Mouse (Mus musculus): ENCODE data around the gene Hpgd. TPM values are rescaled to one million over a fixed set of nuclear protein-coding genes. Genes with fewer than 3 reads are reported as not detected.

The Hpgd gene
- total and polyA plus RNA-seq, 3 experiments, result not detected

- ATAC-seq (ENCODE audit: extremely low read depth, insufficient number of reproducible peaks, low FRiP score, poor library complexity, severe bottlenecking), result no peak
- no peaks in the 10 kb centered on the region for H3K4me1 ChIP-seq (ENCODE audit: insufficient read depth, low read depth, low read length)
- no peak for DNase-seq (ENCODE audit: low spot score)
- no peaks in the 10 kb centered on the region for H3K27me3 ChIP-seq (ENCODE audit: insufficient read depth, low read length)
- H3K36me3 ChIP-seq (replicated peaks), result no peaks in the 10 kb centered on the region
- peaks cover 6% of the 10 kb centered on the region; the same call in 1 of the 2 replicates for H3K9me3 ChIP-seq (replicated peaks)
- TF ChIP-seq GATA2 (IDR thresholded peaks at IDR 0.05; ENCODE audit: borderline replicate concordance, low read depth, low read length) (no peak), CTCF (IDR thresholded peaks at IDR 0.05; ENCODE audit: low read depth, low read length) (no peak), POLR2AphosphoS5 (IDR thresholded peaks at IDR 0.05; ENCODE audit: insufficient replicate concordance, low read depth, low read length) (no peak), TAL1 (conservative IDR thresholded peaks at IDR 0.05; ENCODE audit: low read depth, low read length) (no peak), GATA1 (IDR thresholded peaks at IDR 0.05; ENCODE audit: borderline replicate concordance, low read length) (no peak)
- no peak overlapping the region for H3K4me3 ChIP-seq (ENCODE audit: low read depth, low read length)
Measured at GRCm38 (mm10) chr8:56275316-56275715, 19.1 kb upstream of the Hpgd start.

DNA sequence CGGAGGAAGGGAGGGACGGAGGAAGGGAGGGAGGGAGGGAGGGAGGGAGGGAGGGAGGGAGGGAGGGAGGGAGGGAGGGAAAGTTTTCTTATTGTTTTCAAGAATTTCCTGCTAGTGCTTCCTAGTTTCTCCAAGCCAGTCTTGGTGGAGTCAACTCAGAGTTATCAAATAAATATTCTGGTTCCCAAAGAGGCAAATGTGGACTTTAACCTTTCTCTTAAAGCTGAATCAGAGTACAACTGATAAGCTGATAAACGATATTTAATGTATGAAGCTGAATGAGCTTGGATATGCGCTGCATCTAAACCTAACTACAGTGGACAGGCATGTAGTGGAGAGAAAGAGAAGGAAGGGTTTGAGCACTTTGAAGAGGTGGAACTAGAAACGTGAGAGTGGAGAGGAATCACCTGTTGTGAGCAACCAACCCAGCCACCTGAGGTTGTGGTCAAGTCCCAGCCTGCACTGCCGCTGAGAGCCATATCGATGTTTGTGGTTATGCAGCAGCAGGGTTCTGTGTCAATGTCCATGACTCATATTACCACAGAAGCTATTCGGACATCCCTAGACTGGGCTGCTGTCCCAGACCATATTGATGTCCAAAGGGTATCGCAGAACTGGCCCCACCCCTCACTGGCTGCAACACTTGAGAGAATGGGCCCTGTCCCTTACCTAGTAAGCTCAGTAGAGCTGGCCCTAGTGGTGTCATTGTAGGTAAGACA lies 16.4 kb upstream of the Hpgd start:
- H3K4me3 ChIP-seq (ENCODE audit: low read depth, low read length), result no peak overlapping the region

GRCm38 (mm10) chr8:56278545-56279063 lies 15.8 kb upstream of the Hpgd start:
- H3K36me3 ChIP-seq (replicated peaks), result no peaks in the 10 kb centered on the region
- no peak for TF ChIP-seq TAL1 (conservative IDR thresholded peaks at IDR 0.05; ENCODE audit: low read depth, low read length)
- no peak for TF ChIP-seq POLR2AphosphoS5 (IDR thresholded peaks at IDR 0.05; ENCODE audit: insufficient replicate concordance, low read depth, low read length)
- TF ChIP-seq CTCF (IDR thresholded peaks at IDR 0.05; ENCODE audit: low read depth, low read length), result no peak
- no peak for TF ChIP-seq GATA1 (IDR thresholded peaks at IDR 0.05; ENCODE audit: borderline replicate concordance, low read length)
- no peak for TF ChIP-seq GATA2 (IDR thresholded peaks at IDR 0.05; ENCODE audit: borderline replicate concordance, low read depth, low read length)

More for the DNA sequence above, 16.4 kb upstream of the Hpgd start:
- DNase-seq (ENCODE audit: low spot score) (no peak), ATAC-seq (ENCODE audit: extremely low read depth, insufficient number of reproducible peaks, low FRiP score, poor library complexity, severe bottlenecking) (no peak)
- no peaks in the 10 kb centered on the region for H3K27me3 ChIP-seq (ENCODE audit: insufficient read depth, low read length)
- no peaks in the 10 kb centered on the region for H3K36me3 ChIP-seq (replicated peaks)
- peaks cover 6% of the 10 kb centered on the region; the same call in 1 of the 2 replicates for H3K9me3 ChIP-seq (replicated peaks)
- H3K4me1 ChIP-seq (ENCODE audit: insufficient read depth, low read depth, low read length), result no peaks in the 10 kb centered on the region
- no peak for TF ChIP-seq CTCF (IDR thresholded peaks at IDR 0.05; ENCODE audit: low read depth, low read length)
- no peak for TF ChIP-seq POLR2AphosphoS5 (IDR thresholded peaks at IDR 0.05; ENCODE audit: insufficient replicate concordance, low read depth, low read length)
- no peak for TF ChIP-seq TAL1 (conservative IDR thresholded peaks at IDR 0.05; ENCODE audit: low read depth, low read length)
- TF ChIP-seq GATA2 (IDR thresholded peaks at IDR 0.05; ENCODE audit: borderline replicate concordance, low read depth, low read length), result no peak
- no peak for TF ChIP-seq GATA1 (IDR thresholded peaks at IDR 0.05; ENCODE audit: borderline replicate concordance, low read length)

GRCm38 (mm10) chr8:56283936-56284335 lies 10.4 kb upstream of the Hpgd start:
- H3K4me1 ChIP-seq (ENCODE audit: insufficient read depth, low read depth, low read length), result no peaks in the 10 kb centered on the region
- TF ChIP-seq CTCF (IDR thresholded peaks at IDR 0.05; ENCODE audit: low read depth, low read length), result no peak
- TF ChIP-seq GATA2 (IDR thresholded peaks at IDR 0.05; ENCODE audit: borderline replicate concordance, low read depth, low read length), result no peak
- TF ChIP-seq POLR2AphosphoS5 (IDR thresholded peaks at IDR 0.05; ENCODE audit: insufficient replicate concordance, low read depth, low read length), result no peak
- TF ChIP-seq TAL1 (conservative IDR thresholded peaks at IDR 0.05; ENCODE audit: low read depth, low read length), result no peak
- no peak for TF ChIP-seq GATA1 (IDR thresholded peaks at IDR 0.05; ENCODE audit: borderline replicate concordance, low read length)
- H3K27me3 ChIP-seq (ENCODE audit: insufficient read depth, low read length), result no peaks in the 10 kb centered on the region
- no peaks in the 10 kb centered on the region for H3K36me3 ChIP-seq (replicated peaks)
- no peaks in the 10 kb centered on the region; the same call in 1 of the 2 replicates for H3K9me3 ChIP-seq (replicated peaks)
- DNase-seq (ENCODE audit: low spot score) (no peak), ATAC-seq (ENCODE audit: extremely low read depth, insufficient number of reproducible peaks, low FRiP score, poor library complexity, severe bottlenecking) (no peak)
- H3K4me3 ChIP-seq (ENCODE audit: low read depth, low read length), result no peak overlapping the region

More at GRCm38 (mm10) chr8:56278545-56279063, 15.8 kb upstream of the Hpgd start:
- peaks cover 6% of the 10 kb centered on the region for H3K9me3 ChIP-seq (replicated peaks)
- H3K4me3 ChIP-seq (ENCODE audit: low read depth, low read length), result no peak overlapping the region
- ATAC-seq (ENCODE audit: extremely low read depth, insufficient number of reproducible peaks, low FRiP score, poor library complexity, severe bottlenecking) (no peak), DNase-seq (ENCODE audit: low spot score) (no peak)
- H3K4me1 ChIP-seq (ENCODE audit: insufficient read depth, low read depth, low read length), result no peaks in the 10 kb centered on the region
- no peaks in the 10 kb centered on the region for H3K27me3 ChIP-seq (ENCODE audit: insufficient read depth, low read length)

DNA sequence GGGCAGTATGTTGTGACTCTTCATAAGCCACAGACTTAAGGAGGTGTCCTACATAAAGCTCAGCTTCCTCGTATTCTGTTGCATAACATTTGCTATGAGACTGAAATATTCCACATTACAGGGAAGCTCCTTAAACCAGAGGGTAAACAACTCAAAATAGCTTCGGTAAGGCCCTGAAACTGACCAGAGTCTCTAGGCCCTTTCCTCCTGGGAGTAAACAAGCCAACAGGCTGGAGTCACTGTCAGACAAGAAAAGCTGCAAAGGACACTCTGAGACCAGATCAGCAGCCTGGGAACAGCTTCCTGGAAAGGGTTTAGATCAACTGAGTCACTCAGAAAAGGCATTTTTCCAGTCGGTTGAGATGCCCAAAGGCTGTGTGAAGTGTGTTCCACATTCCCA lies 9.4 kb upstream of the Hpgd start:
- Histone ChIP-seq H3K36me3 (replicated peaks) (no peaks in the 10 kb centered on the region), H3K4me1 (ENCODE audit: insufficient read depth, low read depth, low read length) (no peaks in the 10 kb centered on the region), H3K27me3 (ENCODE audit: insufficient read depth, low read length) (no peaks in the 10 kb centered on the region), H3K4me3 (ENCODE audit: low read depth, low read length) (no peak overlapping the region), H3K9me3 (replicated peaks) (peaks cover 3% of the 10 kb centered on the region)
- ATAC-seq (ENCODE audit: extremely low read depth, insufficient number of reproducible peaks, low FRiP score, poor library complexity, severe bottlenecking), result no peak
- DNase-seq (ENCODE audit: low spot score), result no peak
- no peak for TF ChIP-seq GATA1 (IDR thresholded peaks at IDR 0.05; ENCODE audit: borderline replicate concordance, low read length)
- TF ChIP-seq GATA2 (IDR thresholded peaks at IDR 0.05; ENCODE audit: borderline replicate concordance, low read depth, low read length), result no peak
- no peak for TF ChIP-seq CTCF (IDR thresholded peaks at IDR 0.05; ENCODE audit: low read depth, low read length)
- no peak for TF ChIP-seq TAL1 (conservative IDR thresholded peaks at IDR 0.05; ENCODE audit: low read depth, low read length)
- no peak for TF ChIP-seq POLR2AphosphoS5 (IDR thresholded peaks at IDR 0.05; ENCODE audit: insufficient replicate concordance, low read depth, low read length)

DNA sequence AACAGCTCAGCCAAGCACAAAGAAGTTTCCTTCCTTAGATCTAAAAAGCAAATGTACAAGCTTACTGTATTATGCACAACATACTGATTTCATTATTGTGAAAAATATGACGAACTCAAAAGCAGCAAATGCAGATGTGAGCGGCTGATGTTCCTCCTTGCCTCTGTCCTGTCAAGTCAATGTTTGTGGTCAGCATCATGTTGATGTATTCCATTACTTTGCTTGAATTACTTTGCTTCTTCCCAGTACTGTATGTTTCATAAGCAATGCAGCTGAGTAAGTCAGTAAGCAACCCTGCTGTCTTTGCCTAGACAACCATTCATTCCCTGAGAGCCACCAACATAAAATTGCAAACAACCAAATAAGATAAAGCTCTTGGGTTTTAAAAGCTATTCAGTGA lies 7.7 kb upstream of the Hpgd start:
- ATAC-seq (ENCODE audit: extremely low read depth, insufficient number of reproducible peaks, low FRiP score, poor library complexity, severe bottlenecking), result no peak
- no peak for DNase-seq (ENCODE audit: low spot score)

More for the DNA sequence above, 7.7 kb upstream of the Hpgd start:
- Histone ChIP-seq H3K36me3 (replicated peaks) (no peaks in the 10 kb centered on the region), H3K4me3 (ENCODE audit: low read depth, low read length) (no peak overlapping the region), H3K9me3 (replicated peaks) (peaks cover 3% of the 10 kb centered on the region), H3K4me1 (ENCODE audit: insufficient read depth, low read depth, low read length) (no peaks in the 10 kb centered on the region), H3K27me3 (ENCODE audit: insufficient read depth, low read length) (no peaks in the 10 kb centered on the region)
- TF ChIP-seq CTCF (IDR thresholded peaks at IDR 0.05; ENCODE audit: low read depth, low read length) (no peak), GATA2 (IDR thresholded peaks at IDR 0.05; ENCODE audit: borderline replicate concordance, low read depth, low read length) (no peak), GATA1 (IDR thresholded peaks at IDR 0.05; ENCODE audit: borderline replicate concordance, low read length) (no peak), POLR2AphosphoS5 (IDR thresholded peaks at IDR 0.05; ENCODE audit: insufficient replicate concordance, low read depth, low read length) (no peak)
